Mouse (Mus musculus): Measurements from ENCODE around the gene Kansl2.

DNA sequence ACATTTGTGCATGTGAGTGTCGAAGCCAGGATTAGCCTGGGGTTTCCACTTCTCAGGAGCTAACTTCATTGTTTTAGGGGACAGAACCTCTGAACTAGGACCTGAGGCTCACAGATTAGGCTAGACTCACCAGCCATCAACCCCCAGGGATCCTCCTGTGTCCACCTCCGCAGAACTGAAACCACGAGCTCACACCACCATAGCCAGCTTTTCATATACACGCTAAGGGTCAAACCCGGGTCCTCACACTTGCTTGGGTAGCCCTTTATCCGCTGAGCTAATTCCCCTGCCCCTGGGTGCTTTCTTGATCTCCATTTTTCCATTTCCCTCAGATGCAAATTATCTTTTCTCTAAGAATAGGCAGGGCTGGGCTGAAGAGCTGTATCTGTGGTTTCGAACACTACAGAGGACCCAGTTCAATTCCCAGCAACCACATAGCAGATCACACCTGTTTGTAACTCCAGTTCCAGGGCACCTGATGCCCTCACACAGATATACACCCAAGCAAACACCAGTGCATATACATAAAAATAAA is 54.4 kb downstream of the Kansl2 start:
- TF ChIP-seq CTCF (conservative IDR thresholded peaks at IDR 0.05; ENCODE audit: low read length): no peak
- TF ChIP-seq POU5F1 (IDR thresholded peaks at IDR 0.05; ENCODE audit: borderline replicate concordance, low read length): no peak
- no peak for TF ChIP-seq NANOG (IDR thresholded peaks at IDR 0.05; ENCODE audit: borderline replicate concordance, low read length)
